In genomic region chr11:35362975-35363374, GRCm38 (mm10) we compare ENCODE assay signal across 20 mouse cellular contexts.
"Had no signal": no experiment of that assay in that cellular context is flagged by ENCODE, and none has a peak within 500 bp of the region (broad histone marks: within the 10 kb centered on the region; RNA-seq: fewer than 3 reads in every experiment).

No protein-coding gene starts in this region.

- DNase-seq: lung, adult 18-20 months; lung, embryonic 14.5 days; lung, postnatal 10 days; lung, postnatal 4 days; midbrain, embryonic 14.5 days; retina, postnatal 1 day; right cerebral cortex, adult 18-20 months; right cerebral cortex, postnatal 25 days; right cerebral cortex, postnatal 4 days; spleen, adult 18-20 months; thymus, adult 18-20 months; thymus, postnatal 14 days; thymus, postnatal 36 days had no signal

- H3K27ac ChIP-seq: midbrain, embryonic 10.5 days; midbrain, embryonic 12.5 days; neural tube, embryonic 13.5 days; neural tube, embryonic 15.5 days had no signal

- H3K9ac ChIP-seq: lung, embryonic 14.5 days; midbrain, embryonic 12.5 days; neural tube, embryonic 13.5 days; neural tube, embryonic 15.5 days had no signal

- H3K27me3 ChIP-seq: megakaryocyte, embryonic 14.5 days had no signal

- H3K9me3 ChIP-seq: neural tube, embryonic 13.5 days; neural tube, embryonic 15.5 days had no signal

- ATAC-seq: midbrain, embryonic 16.5 days had no signal

- H3K4me2 ChIP-seq: lung, embryonic 14.5 days; midbrain, embryonic 12.5 days; neural tube, embryonic 13.5 days; neural tube, embryonic 15.5 days had no signal

- H3K4me1 ChIP-seq: megakaryocyte, embryonic 14.5 days had no signal

- H3K4me3 ChIP-seq: megakaryocyte, embryonic 14.5 days; midbrain, embryonic 10.5 days; midbrain, embryonic 12.5 days; myocyte; neural tube, embryonic 13.5 days; neural tube, embryonic 15.5 days had no signal

- H3K36me3 ChIP-seq: midbrain, embryonic 10.5 days; midbrain, embryonic 12.5 days; neural tube, embryonic 13.5 days; neural tube, embryonic 15.5 days had no signal
